Mouse (Mus musculus) lung, postnatal 0 days (tissue): Measurements from ENCODE around the gene Setdb1.

Experiments used
- CTCF ChIP-seq: IDR thresholded peaks from 2 replicates; pipeline ENCODE4 v1.5.1; 2016; ENCODE audit warnings: antibody characterized with exemption, mild to moderate bottlenecking
- EP300 ChIP-seq: IDR thresholded peaks from 2 replicates; pipeline ENCODE4 v1.6.1; 2016; ENCODE audit warnings: antibody characterized with exemption, mild to moderate bottlenecking, control low read depth

DNA sequence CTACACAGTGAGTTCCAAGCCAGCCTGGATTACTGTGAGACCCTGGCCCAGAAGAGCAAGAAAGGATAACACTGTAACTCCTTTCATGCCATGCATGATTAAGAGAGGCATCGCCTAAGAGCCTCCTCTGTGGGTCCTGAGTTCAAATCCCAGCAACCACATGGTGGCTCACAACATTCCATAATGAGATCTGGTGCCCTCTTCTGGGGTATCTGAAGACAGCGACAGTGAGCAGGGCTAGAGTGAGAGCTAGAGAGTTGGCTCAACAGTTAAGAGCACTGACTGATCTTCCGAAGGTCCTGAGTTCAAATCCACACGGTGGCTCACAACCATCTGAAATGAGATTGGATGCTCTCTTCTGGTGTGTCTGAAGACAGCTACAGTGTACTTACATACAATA lies 82.5 kb downstream of the Setdb1 start:
- no peak; the same call in 1 of the 2 replicates for TF ChIP-seq CTCF
- no peak for TF ChIP-seq EP300
